Mouse (Mus musculus): Measurements from ENCODE around the gene Gpt2. TPM values are rescaled to one million over a fixed set of nuclear protein-coding genes. Genes with fewer than 3 reads are reported as not detected.

The Gpt2 gene
- total and polyA plus RNA-seq, 3 experiments, result 68.8 to 379 (median 283) TPM

DNA sequence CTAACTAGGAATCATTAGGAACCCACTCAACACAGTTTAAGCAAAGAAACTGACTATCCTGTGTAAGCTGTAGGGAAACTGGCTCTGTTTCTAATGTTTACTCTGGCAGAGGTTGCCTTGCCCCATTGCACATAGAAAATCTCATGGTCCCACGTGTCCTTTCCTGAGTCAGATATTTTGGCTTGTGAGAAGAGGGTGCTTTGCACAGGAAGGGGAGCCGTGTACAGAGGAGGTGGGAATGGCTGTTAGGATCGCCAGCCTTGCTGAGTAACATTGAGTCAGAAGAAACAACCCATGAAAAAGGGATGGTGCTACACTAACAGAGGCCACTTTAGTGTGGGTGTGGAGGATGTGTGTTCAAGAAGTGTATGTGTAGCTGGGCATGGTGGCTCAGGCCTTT lies 36.6 kb downstream of the Gpt2 start:
- DNase-seq, result no peak

DNA sequence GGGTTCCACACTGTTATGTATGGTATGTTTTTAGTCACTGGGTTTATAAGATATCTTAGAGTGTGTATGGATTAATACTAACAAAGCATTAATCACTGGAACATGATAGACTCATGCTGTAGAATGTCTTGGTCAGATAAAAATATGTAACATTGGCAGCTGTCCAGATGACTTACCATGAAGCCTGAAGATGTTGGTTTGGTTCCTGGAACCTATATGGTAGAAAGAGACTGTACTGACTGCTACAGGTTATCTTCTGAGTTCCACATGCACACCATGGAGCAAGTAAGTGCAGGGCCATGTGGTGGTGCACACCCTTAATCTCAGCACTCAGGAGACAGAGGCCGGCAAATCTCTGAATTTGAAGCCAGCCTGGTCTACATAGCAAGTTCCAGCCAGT lies 38.3 kb downstream of the Gpt2 start:
- no peak for DNase-seq

DNA sequence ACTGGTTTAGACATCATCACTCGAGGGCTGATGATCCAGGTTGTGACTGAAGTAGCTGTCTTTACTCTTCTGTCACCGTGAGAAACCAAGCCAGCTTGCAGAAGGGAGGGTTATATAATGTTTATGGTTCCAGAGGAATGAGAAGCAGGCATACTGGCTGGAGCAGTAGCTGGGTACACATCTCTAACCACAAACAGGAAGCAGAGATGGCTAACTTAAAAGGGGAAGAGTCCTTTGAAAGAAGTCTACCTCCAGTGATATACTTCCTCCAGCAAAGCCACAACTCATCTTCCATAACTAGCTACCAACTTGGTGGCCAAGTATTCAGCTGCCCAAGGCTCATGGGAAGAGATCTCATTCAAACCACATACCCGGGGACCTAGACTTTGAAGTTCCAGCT lies 39.1 kb downstream of the Gpt2 start:
- no peak for DNase-seq

DNA sequence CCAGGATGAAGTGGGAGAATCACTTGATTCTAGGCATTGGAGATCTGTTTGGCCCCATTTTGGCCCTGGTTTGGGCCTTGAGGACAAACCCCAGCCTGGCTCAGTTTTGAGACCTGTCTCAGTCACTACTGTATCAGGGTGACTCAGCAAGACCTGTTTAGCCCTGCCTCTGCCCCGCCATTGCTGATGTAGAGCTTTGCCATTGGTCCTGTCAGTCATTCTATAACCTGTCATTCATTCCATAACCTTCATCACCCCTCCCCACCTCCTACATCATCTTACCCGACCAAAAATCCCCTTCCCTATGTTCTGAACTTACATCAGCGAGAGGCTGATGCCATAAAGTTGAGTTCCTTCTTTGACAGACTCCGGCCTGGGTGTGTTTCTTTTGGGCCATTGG lies 40.5 kb downstream of the Gpt2 start:
- DNase-seq, result no peak

DNA sequence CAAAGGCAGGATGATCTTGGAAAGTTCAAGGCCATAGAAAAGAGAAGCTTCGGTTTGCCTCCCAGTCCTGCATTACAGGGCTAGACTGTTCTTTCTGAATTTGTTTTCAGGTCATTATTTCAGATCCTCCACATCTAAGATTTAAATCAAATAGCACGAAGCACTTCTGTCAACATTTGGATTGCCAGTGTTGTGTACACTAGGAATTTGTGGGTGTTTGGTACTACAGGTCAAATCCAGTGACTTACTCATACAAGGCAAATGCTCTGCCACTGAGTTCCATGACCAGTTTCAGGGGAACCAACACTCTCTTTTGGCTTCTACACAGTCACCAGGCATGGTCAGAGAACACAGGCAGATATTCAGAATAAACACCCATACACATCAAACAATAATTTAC lies 41.1 kb downstream of the Gpt2 start:
- DNase-seq, result no peak

DNA sequence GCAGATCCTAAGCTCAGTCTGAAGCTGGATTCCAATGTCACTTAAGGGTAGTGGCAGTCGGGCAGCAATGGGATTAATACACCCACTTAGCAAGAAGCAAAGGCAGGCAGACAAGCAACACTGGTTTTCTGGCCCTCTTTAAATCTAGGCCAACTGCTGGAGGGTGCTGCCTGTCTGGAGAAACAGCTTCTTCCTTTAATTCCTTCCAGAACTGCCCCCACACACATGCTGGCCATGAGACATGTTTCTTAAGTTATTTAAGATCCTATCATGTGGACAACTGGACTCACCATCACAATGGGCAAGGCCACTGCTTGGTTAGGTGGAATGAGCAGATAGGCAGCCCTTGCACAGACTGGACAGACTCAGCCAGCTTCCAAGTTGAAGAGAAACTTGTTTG lies 41.8 kb downstream of the Gpt2 start:
- no peak for DNase-seq

DNA sequence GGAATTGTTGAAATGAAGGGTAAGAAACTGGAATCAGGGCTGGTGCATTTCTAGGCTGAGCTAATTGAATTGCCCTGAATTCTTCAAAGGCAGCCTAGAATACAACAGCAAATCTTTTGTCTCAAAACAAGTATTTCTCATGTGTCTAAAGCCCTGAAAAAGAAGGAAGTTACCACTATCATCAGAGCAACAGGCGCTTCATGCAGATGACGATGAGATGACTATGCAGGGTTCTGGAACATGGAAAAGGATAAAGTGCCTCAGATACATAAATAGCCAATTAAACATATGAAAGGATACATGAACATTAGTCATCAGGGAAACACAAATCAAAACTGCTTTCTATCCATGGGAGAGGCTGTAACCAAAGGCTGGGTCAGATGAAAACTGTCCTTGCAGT lies 44.0 kb downstream of the Gpt2 start:
- DNase-seq, result no peak

DNA sequence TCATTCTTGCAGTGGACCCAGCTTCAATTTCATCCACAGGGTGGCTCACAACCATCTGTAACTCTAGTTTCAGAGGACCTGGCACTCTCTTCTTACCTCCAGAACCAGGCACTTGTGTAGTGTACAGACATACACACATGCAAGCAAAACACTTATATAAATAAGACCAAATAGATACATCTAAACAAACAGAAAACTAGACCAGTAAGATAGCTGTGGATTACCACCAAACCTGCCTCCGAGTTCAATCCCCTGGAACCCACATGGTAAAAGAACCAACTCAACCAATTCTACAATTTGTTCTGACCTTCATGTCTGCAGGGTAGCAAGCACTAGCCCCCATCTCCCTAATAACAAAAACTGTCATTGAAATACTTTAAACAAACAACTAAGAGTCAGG lies 59.6 kb downstream of the Gpt2 start:
- DNase-seq, result no peak

DNA sequence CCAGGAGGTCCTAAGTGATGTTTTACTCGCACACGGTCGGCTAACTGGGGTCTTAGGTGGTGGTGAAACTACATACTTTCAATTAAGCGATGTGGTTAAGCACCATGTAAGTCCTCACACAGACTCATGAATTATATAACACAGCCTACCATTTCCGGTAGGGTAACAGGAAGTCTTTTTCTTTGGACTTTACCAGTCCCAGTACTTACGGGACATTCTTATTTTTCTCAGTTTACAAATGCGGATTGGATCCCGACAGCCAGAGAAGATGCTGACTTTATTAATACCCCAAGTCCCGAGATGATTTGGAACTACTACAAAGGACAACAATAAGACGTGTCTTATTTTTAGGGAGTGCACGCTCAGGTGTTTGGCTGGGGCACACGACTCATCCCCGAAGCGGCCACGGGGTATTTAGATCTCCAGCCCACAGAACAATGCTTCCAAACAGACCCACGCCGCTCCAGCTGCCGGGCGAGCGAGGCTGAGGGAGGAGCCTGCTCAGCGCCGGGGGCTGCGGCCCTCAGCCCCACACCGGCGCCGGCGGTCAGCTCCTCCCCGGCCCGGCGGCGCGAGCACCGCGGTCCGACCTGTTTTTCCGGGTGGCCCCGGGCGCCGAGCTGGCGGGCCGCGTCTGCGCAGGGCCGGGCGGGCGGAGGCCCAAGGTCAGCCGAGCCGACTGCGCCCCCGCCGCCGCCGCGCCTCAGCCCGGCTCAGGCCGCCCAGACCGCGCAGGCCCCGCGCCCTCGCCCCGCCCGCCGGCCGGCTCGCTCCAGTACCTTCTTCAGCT lies 62.2 kb downstream of the Gpt2 start:
- DNase-seq, result peak; percentile 23

DNA sequence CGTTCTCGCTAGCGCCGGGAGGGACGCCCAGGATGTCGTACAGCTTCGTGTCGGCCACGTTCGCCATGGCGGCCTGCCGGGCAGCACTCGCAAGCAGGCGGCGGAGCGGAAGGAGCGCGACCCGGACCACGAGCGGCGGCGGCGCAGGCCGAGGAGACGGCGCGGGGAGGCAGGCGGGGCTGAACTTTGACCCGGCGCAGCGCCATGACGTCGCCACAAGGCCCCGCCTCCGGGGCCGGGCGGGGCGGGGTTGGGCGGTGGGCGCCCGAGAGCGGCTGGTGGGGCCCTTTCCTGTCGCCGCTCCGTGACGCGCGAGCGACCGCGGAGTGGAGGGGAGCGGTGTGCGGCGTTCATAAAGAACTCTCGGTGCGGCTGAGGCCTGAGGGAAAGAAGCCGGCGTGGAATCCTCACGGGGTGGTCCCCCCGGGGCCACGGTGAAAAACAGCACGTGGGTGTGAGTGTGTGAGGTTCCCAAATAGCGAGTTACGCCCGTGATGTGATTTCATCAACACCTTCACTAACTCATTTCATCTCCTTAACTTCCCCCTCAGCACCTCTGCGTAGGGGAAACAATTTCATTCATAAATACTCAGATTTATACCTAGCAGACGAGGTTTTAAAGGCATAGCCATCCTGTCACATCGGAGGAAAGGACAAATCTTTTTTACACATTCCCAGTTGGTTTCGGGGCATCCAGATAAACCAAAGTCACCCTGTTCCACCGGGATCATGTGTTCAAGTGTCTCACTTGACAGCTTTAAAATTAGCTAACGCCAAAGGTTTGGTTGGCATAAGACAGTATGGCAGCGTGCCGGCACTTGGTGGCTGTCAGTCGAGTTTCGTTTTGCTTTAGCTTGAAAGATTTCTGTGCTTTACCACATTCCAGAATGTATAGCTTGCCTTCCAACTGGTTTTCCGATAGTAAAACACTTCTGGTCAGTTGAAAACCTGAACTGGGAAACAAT lies 63.1 kb downstream of the Gpt2 start, which contains the start of gene Dnaja2:
TSS of gene Dnaja2 (minus strand) at position 164 of the 965 bp plus-strand sequence.
- DNase-seq, result peak; percentile 95

DNA sequence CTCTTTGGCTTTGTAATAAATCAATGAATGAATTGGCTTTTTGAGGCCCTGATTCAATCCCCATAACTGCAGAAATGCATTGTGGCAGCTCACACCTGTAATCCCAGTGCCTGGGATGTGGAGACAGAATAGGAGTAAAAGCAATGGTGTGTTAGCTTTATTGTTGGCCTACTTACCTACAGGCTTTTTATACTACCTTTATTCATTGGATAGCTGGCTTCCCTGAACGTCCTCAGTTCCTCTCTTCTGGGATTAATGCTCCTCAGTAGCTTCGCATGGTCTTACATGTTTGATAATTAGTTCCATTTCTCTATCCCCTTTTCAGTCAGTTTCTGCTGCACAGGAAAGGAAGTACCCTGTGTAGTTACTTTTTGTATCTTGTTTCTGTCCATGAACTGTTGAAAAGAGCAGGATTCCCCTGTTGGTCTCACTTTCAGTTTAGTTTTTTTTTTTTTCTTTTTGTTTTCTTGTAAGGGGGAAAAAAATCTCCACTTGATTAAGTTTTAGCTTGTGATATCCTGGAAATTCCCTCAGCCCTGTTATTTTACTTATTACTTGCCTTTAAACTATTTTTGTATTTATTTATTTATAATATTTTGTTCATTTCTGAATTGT lies 64.7 kb downstream of the Gpt2 start:
- no peak for DNase-seq

DNA sequence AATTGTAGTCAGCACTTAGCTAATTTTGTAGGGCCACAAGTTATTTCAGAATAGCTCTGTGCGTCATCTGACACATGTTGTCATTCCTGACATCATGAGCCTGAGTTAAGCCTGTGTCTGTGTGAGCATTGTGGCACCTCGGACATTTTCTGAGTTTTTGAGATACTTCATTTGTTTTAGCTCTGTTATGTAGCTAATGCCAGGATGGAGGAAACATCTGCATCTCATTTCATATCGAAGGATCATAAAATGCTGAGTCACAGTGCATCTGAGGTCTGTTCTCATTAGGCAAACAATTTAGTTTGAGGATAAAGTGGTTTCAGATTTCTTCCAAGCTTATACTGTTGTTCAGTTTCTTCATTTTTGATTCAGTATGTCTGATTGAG lies 65.2 kb downstream of the Gpt2 start:
- DNase-seq, result no peak

DNA sequence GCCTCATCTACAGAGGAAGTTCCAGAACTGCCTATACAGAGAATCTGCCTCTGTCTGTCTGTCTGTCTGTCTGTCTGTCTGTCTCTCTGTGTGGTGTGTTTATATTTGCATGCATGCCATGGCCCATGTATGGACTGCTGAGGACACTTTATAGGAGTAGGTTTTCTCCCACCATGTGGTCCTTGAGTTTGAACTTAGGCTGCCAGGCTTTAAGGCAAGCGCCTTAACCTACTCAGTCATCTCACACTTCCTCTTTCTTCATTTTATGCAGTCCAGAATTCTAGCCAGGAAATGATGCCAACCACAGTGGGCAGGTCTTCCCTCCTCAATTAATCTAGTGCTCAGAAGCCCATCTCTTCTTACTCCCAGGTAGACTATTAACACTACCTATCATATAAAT lies 66.8 kb downstream of the Gpt2 start:
- no peak for DNase-seq

DNA sequence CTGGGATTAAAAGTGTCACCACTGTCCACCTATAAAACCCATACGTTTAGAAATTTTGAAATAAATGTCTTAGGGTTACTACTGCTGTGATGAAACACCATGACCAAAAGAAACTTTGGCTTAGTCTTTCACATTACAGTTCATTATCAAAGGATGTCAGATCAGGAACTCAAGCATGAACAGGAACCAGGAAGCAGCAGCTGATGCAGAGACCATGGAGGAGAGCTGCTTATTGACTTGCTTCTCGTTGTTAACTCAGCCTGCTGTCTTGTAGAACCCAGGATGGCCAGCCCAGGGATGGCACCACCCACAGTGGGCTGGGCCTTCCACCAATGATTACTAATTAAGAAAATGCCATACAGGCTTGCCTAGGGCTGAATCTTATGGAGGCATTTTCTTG lies 67.6 kb downstream of the Gpt2 start:
- DNase-seq, result no peak

DNA sequence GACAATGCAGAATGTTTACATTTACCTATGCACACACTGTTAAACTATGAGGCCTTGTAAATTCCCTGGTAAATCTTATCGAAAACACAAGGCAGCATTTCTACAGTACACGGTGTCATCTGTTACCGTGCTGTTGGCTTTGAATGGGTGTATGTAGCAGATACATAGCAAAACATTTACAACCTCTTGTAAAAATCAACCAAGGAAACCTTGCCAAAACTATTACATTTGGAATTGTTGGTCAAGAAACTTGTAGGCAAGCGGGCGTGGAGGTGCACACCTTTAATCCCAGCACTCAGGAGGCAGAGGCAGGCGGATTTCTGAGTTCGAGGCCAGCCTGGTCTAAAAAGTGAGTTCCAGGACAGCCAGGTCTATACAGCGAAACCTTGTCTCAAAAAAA lies 71.0 kb downstream of the Gpt2 start:
- DNase-seq, result no peak

DNA sequence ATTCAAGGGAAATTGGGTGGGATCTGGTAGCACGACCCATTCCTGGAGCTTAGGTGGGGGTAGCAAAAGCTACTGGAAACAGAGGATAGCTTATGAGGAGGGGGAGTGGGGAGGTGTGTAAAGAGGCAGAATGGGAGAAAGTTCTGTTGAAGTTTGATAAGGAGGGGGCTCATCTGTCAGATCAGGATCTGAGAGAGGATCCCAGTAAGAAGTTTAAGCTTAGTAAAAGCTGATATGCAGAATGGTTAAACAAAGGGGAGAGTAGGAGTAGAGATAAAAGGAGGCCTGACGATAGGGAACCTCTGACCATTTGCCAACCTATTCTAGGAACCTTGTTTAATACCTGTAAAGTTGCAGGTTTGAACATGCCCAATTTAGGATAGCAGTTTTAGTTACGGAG lies 72.8 kb downstream of the Gpt2 start:
- no peak for DNase-seq

DNA sequence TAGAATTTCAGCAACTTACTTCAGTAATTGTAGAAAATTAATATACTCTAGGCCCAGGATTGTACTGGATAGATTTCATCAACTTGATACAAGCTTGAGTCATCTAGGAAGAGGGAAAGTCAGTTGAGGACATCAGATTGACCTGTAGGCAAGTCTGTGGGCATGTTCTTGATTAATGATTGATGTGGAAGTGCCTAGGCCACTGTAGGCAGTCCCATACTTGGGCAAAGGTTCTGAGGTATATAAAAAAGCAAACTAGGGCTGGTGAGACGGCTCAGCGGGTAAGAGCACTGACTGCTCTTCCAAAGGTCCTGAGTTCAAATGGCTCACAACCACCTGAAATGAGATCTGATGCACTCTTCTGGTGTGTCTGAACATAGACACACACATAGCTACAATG lies 75.4 kb downstream of the Gpt2 start:
- DNase-seq, result no peak

DNA sequence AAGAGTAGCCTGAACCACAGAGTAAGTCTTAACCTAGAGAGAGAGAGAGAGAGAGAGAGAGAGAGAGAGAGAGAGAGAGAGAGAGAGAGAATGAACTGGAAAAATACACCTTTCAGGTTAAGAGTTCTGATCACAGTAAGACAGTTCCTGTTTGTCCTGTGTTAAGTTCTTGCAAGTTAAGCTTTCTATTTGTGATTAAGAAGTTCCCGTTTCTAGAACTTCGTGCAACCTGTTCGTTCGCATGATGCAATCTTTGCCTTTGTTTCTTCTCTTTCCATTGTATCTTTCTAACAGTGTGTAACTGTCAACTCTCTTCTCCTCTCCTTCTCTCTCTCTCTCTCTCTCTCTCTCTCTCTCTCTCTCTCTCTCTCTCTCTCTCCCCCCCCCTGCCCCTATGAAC lies 78.1 kb downstream of the Gpt2 start:
- no peak for DNase-seq

DNA sequence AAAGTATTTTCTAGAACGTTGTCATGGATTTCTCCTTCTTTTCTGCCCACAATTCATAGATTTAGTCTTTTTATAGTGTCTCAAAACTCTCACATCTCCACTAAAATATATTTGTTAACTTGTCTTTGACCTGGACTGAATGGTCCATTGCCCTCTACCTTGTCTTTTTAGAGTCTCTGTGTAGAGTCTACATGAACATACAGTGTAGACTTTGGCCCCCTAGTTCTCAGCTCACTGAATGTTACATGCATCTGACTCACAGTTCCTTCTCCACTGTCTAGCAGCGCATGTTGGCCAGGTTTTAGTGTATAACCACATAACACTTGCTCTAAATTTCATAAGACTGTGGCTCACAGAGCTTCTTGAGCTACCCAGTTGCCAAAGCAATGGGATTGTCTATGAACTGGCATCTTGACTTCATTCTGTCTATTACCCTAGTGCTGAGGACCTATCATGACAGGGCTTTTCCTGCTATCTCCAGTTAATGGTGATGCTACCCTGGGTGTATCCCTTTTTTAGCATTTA lies 81.7 kb downstream of the Gpt2 start:
- DNase-seq, result no peak
